Mouse (Mus musculus) megakaryocyte, adult 5-6 weeks (primary cell): Measurements from ENCODE around the gene Ldb1. TPM values are rescaled to one million over a fixed set of nuclear protein-coding genes. Genes with fewer than 3 reads are reported as not detected.

Source experiments
- ATAC-seq: 2 replicates; pipeline ENCODE4 v1.8.0; 2016; ENCODE audit warnings: mild to moderate bottlenecking, inconsistent platforms; ENCODE audit not compliant: poor library complexity, severe bottlenecking
- total RNA-seq, 2 experiments: library from RNA; stranded (forward) in 1 of 2; stranded (reverse) in 1 of 2; fragments of 153-499, 151-499 nt in 1 of 2; fragments of 221-1000, 200-1000 nt in 1 of 2; gene quantifications; 2 replicates each; pipeline versions ENCODE4 v1.2.3 to v1.2.4; 2015 to 2017

Gene Ldb1
- total RNA-seq, 2 experiments from 2014 or later, result 48.8 to 60.8 TPM

GRCm38 (mm10) chr19:46045696-46046311 lies 790 bp upstream of the Ldb1 start:
- 0 out of 2 replicates have a peak, but pooled peaks have one; percentile 16 for ATAC-seq

- ATAC-seq, result no peak
These were observed 582 bp downstream of the Ldb1 start, which contains the start of gene Pprc1 for GRCm38 (mm10) chr19:46044271-46044992. Gene Pprc1 (plus strand): TSS chr19:46044886.

GRCm38 (mm10) chr19:46043380-46043779 lies 1.6 kb downstream of the Ldb1 start:
- no peak for ATAC-seq

GRCm38 (mm10) chr19:46042476-46043011 lies 2.5 kb downstream of the Ldb1 start:
- ATAC-seq, result no peak

- ATAC-seq, result no peak
These were observed 3.0 kb downstream of the Ldb1 start for GRCm38 (mm10) chr19:46041933-46042475.

- ATAC-seq, result no peak
These were observed 3.6 kb downstream of the Ldb1 start for GRCm38 (mm10) chr19:46041299-46041932.

- ATAC-seq, result no peak
These were observed 4.7 kb downstream of the Ldb1 start for GRCm38 (mm10) chr19:46040149-46040902.

GRCm38 (mm10) chr19:46039478-46039877 lies 5.5 kb downstream of the Ldb1 start:
- peak; percentile 95 for ATAC-seq

- no peak for ATAC-seq
These were observed 6.2 kb downstream of the Ldb1 start for GRCm38 (mm10) chr19:46038851-46039260.

- no peak for ATAC-seq
These were observed 6.8 kb downstream of the Ldb1 start for GRCm38 (mm10) chr19:46037925-46038850.

GRCm38 (mm10) chr19:46037243-46037924 lies 7.6 kb downstream of the Ldb1 start:
- no peak for ATAC-seq

GRCm38 (mm10) chr19:46036477-46037242 lies 8.4 kb downstream of the Ldb1 start:
- no peak for ATAC-seq

GRCm38 (mm10) chr19:46035971-46036370 lies 9.0 kb downstream of the Ldb1 start:
- no peak for ATAC-seq

- ATAC-seq, result no peak
These were observed 11.1 kb downstream of the Ldb1 start for GRCm38 (mm10) chr19:46033911-46034310.

GRCm38 (mm10) chr19:46032731-46033510 lies 12.1 kb downstream of the Ldb1 start:
- ATAC-seq, result no peak

GRCm38 (mm10) chr19:46031689-46032432 lies 13.2 kb downstream of the Ldb1 start:
- ATAC-seq, result no peak
